ENCODE assay signal across 21 mouse cellular contexts in the genomic region with DNA sequence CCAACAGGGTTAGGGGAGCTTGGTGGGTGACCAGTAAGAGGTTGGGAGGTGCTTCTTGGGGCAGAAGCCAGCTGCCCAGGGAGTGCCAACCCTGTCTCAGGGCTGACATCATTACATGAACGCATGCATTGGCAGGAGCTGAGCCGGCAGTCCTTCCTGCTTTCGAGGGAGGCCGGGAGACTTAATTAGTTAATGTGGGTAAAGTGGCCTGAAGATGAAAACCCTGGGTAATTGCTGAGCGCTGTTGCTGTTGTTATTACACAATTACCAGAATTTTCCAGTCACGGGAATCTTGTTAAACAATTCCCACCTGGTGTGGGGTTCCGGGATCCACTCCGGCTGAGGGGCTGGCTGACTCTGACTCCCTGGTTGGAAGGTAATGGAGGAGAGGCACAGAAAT.
DNase-seq lines count a peak whose midpoint lies in the region; ATAC-seq and TF ChIP-seq lines count a peak whose summit lies in the region.
"Had no signal": no experiment of that assay in that cellular context is flagged by ENCODE, and none has a peak within 500 bp of the region (broad histone marks: within the 10 kb centered on the region; RNA-seq: fewer than 3 reads in every experiment).

No protein-coding gene starts in this region.

- ATAC-seq in forebrain, postnatal 0 days: no peak
- no peak for ATAC-seq in forebrain, embryonic 13.5 days
- no peak for ATAC-seq in limb, embryonic 14.5 days (ENCODE audit: low FRiP score, low read depth)
- no peak for ATAC-seq in neural tube, embryonic 15.5 days (ENCODE audit: low FRiP score)
- no peak for ATAC-seq in intestine, postnatal 0 days
- ATAC-seq: inflammation-experienced regulatory T-cells, adult 6 months had no signal

- H3K9me3 ChIP-seq in forebrain, postnatal 0 days (ENCODE audit: low read length): no peaks in the 10 kb centered on the region
- no peaks in the 10 kb centered on the region for H3K9me3 ChIP-seq in forebrain, embryonic 13.5 days (replicated peaks)
- H3K9me3 ChIP-seq in limb, embryonic 14.5 days (ENCODE audit: control insufficient read depth, low read length): no peaks in the 10 kb centered on the region
- H3K9me3 ChIP-seq in limb, embryonic 10.5 days (replicated peaks): no peaks in the 10 kb centered on the region
- H3K9me3 ChIP-seq in neural tube, embryonic 15.5 days (replicated peaks): no peaks in the 10 kb centered on the region
- no peaks in the 10 kb centered on the region for H3K9me3 ChIP-seq in intestine, postnatal 0 days (ENCODE audit: control insufficient read depth)
- H3K9me3 ChIP-seq: embryonic facial prominence, embryonic 12.5 days; heart, embryonic 12.5 days; hindbrain, embryonic 15.5 days had no signal

- WGBS in forebrain, postnatal 0 days: 21% methylated on average over 8 of the region's 8 CpGs
- WGBS in forebrain, embryonic 13.5 days: 30% methylated on average over 8 of the region's 8 CpGs
- WGBS in limb, embryonic 14.5 days: 47% methylated on average over 8 of the region's 8 CpGs
- WGBS in limb, embryonic 10.5 days: 82% methylated on average over 8 of the region's 8 CpGs
- 30% methylated on average over 8 of the region's 8 CpGs for WGBS in neural tube, embryonic 15.5 days
- WGBS in intestine, postnatal 0 days: 63% methylated on average over 8 of the region's 8 CpGs

- H3K27ac ChIP-seq in forebrain, postnatal 0 days (ENCODE audit: low read depth, low read length): no peak overlapping the region
- H3K27ac ChIP-seq in forebrain, embryonic 13.5 days: no peak overlapping the region
- no peak overlapping the region for H3K27ac ChIP-seq in limb, embryonic 14.5 days (replicated peaks; ENCODE audit: low read depth, low read length)
- no peak overlapping the region for H3K27ac ChIP-seq in limb, embryonic 10.5 days
- H3K27ac ChIP-seq in neural tube, embryonic 15.5 days (replicated peaks): 0 out of 2 replicates have a peak overlapping the region, but pooled peaks have one; percentile 45
- H3K27ac ChIP-seq in intestine, postnatal 0 days (ENCODE audit: low read depth, low read length): no peak overlapping the region
- H3K27ac ChIP-seq: embryonic facial prominence, embryonic 12.5 days; gastrocnemius, adult 2 months; hindbrain, embryonic 15.5 days had no signal

- peaks cover 4% of the 10 kb centered on the region for H3K27me3 ChIP-seq in forebrain, postnatal 0 days (ENCODE audit: insufficient read depth, low read length)
- H3K27me3 ChIP-seq in forebrain, embryonic 13.5 days: peaks cover 28% of the 10 kb centered on the region
- H3K27me3 ChIP-seq in limb, embryonic 14.5 days (ENCODE audit: control insufficient read depth, insufficient read depth, low read length): no peaks in the 10 kb centered on the region
- H3K27me3 ChIP-seq in limb, embryonic 10.5 days (ENCODE audit: low read depth, poor library complexity, severe bottlenecking): peaks cover 4% of the 10 kb centered on the region; the same call in 1 of the 2 replicates
- peaks cover 28% of the 10 kb centered on the region for H3K27me3 ChIP-seq in neural tube, embryonic 15.5 days (replicated peaks)
- H3K27me3 ChIP-seq in intestine, postnatal 0 days (replicated peaks; ENCODE audit: control insufficient read depth, insufficient read depth, low read length): no peaks in the 10 kb centered on the region

- no peak for TF ChIP-seq POLR2A in limb, embryonic 14.5 days (IDR thresholded peaks at IDR 0.05; ENCODE audit: borderline replicate concordance, extremely low read depth, insufficient read depth, insufficient read length)

- no peak overlapping the region for H3K4me2 ChIP-seq in forebrain, postnatal 0 days (ENCODE audit: low read depth)
- no peak overlapping the region for H3K4me2 ChIP-seq in forebrain, embryonic 13.5 days
- H3K4me2 ChIP-seq in limb, embryonic 14.5 days (replicated peaks; ENCODE audit: low read depth, low read length, severe bottlenecking): no peak overlapping the region
- H3K4me2 ChIP-seq in neural tube, embryonic 15.5 days: no peak overlapping the region
- H3K4me2 ChIP-seq in intestine, postnatal 0 days (replicated peaks; ENCODE audit: low read depth): no peak overlapping the region
- H3K4me2 ChIP-seq: embryonic facial prominence, embryonic 12.5 days; heart, embryonic 12.5 days; hindbrain, embryonic 15.5 days had no signal

- DNase-seq in adrenal gland, adult 2 months: peak; percentile 9
- no peak for DNase-seq in adrenal gland, adult 8-10 months
- DNase-seq in forebrain, postnatal 0 days: peak; percentile 38
- DNase-seq in limb, embryonic 14.5 days (ENCODE audit: low spot score): peak; percentile 13
- DNase-seq in limb, embryonic 10.5 days (ENCODE audit: low spot score): no peak
- DNase-seq: adrenal gland, postnatal 36 days; cerebellum, adult 11 months; cerebellum, adult 8-10 months; cerebellum, postnatal 14 days; embryo, embryonic 11 days; gastrocnemius, adult 2 months; gastrocnemius, postnatal 25 days; kidney, adult 11 months; kidney, adult 9 months had no signal

- H3K36me3 ChIP-seq in forebrain, postnatal 0 days (ENCODE audit: insufficient read depth): no peaks in the 10 kb centered on the region
- H3K36me3 ChIP-seq in forebrain, embryonic 13.5 days (ENCODE audit: poor library complexity, severe bottlenecking): no peaks in the 10 kb centered on the region
- H3K36me3 ChIP-seq in limb, embryonic 14.5 days (ENCODE audit: control insufficient read depth, insufficient read depth, low read length): no peaks in the 10 kb centered on the region
- no peaks in the 10 kb centered on the region for H3K36me3 ChIP-seq in limb, embryonic 10.5 days
- no peaks in the 10 kb centered on the region for H3K36me3 ChIP-seq in neural tube, embryonic 15.5 days
- no peaks in the 10 kb centered on the region for H3K36me3 ChIP-seq in intestine, postnatal 0 days (ENCODE audit: control insufficient read depth, insufficient read depth)
- H3K36me3 ChIP-seq: embryonic facial prominence, embryonic 12.5 days; heart, embryonic 12.5 days; hindbrain, embryonic 15.5 days had no signal

- no peak overlapping the region for H3K9ac ChIP-seq in forebrain, postnatal 0 days
- H3K9ac ChIP-seq in forebrain, embryonic 13.5 days: no peak overlapping the region
- no peak overlapping the region for H3K9ac ChIP-seq in limb, embryonic 14.5 days (ENCODE audit: low read depth, low read length, severe bottlenecking)
- no peak overlapping the region for H3K9ac ChIP-seq in neural tube, embryonic 15.5 days (replicated peaks)
- no peak overlapping the region for H3K9ac ChIP-seq in intestine, postnatal 0 days (ENCODE audit: low read depth, low read length)
- H3K9ac ChIP-seq: embryonic facial prominence, embryonic 12.5 days; heart, embryonic 12.5 days; hindbrain, embryonic 15.5 days had no signal

- no peak for TF ChIP-seq CTCF in forebrain, postnatal 0 days (IDR thresholded peaks at IDR 0.05; ENCODE audit: low read depth)
- no peak for TF ChIP-seq CTCF in intestine, postnatal 0 days (IDR thresholded peaks at IDR 0.05; ENCODE audit: low read depth)

- no peak overlapping the region for H3K4me3 ChIP-seq in forebrain, postnatal 0 days (ENCODE audit: low read depth, low read length)
- no peak overlapping the region for H3K4me3 ChIP-seq in forebrain, embryonic 13.5 days
- no peak overlapping the region for H3K4me3 ChIP-seq in limb, embryonic 14.5 days (replicated peaks; ENCODE audit: low read length)
- no peak overlapping the region for H3K4me3 ChIP-seq in limb, embryonic 10.5 days
- H3K4me3 ChIP-seq in neural tube, embryonic 15.5 days (replicated peaks): no peak overlapping the region
- H3K4me3 ChIP-seq in intestine, postnatal 0 days (ENCODE audit: low read depth, low read length): no peak overlapping the region
- H3K4me3 ChIP-seq: embryonic facial prominence, embryonic 12.5 days; gastrocnemius, adult 2 months; heart, embryonic 12.5 days; hindbrain, embryonic 15.5 days had no signal

- H3K4me1 ChIP-seq in forebrain, postnatal 0 days (ENCODE audit: insufficient read depth): peaks cover 10% of the 10 kb centered on the region; the same call in 1 of the 2 replicates
- H3K4me1 ChIP-seq in forebrain, embryonic 13.5 days: peaks cover 40% of the 10 kb centered on the region
- no peaks in the 10 kb centered on the region for H3K4me1 ChIP-seq in limb, embryonic 14.5 days (ENCODE audit: control insufficient read depth, insufficient read depth, low read length)
- peaks cover 26% of the 10 kb centered on the region for H3K4me1 ChIP-seq in limb, embryonic 10.5 days
- H3K4me1 ChIP-seq in neural tube, embryonic 15.5 days: peaks cover 39% of the 10 kb centered on the region
- no peaks in the 10 kb centered on the region for H3K4me1 ChIP-seq in intestine, postnatal 0 days (replicated peaks; ENCODE audit: control insufficient read depth, insufficient read depth, low read length)
- H3K4me1 ChIP-seq: embryonic facial prominence, embryonic 12.5 days; heart, embryonic 12.5 days had no signal

Comparison
In these comparisons a context has a peak if more than half of its experiments do, and no peak if none do; other contexts are left out.
1. DNase-seq: peak in adrenal gland, adult 2 months (single experiment), forebrain, postnatal 0 days (single experiment) and limb, embryonic 14.5 days (single experiment); none in adrenal gland, adult 8-10 months (single experiment) and limb, embryonic 10.5 days (single experiment).